Mouse (Mus musculus) left cerebral cortex, adult 18-20 months (tissue): ENCODE data around the gene Rnf214. TPM values are rescaled to one million over a fixed set of nuclear protein-coding genes. Genes with fewer than 3 reads are reported as not detected.

ENCODE experiments used
- DNase-seq, 2 experiments: peaks; one replicate each; pipeline ENCODE4 v3.0.0; 2021 to 2022; ENCODE audit warnings: low spot score in 2 of 2, mixed read lengths in 1 of 2
- long read RNA-seq, 2 experiments: library from polyadenylated mRNA; stranded (forward); transcript quantifications; one replicate each; pipeline ENCODE4 v2.0.0; 2021
- total RNA-seq, 2 experiments: library from RNA; stranded (reverse); gene quantifications; 2 replicates each; pipeline ENCODE4 v1.2.3; 2021

Gene Rnf214
- total RNA-seq = 10 to 100 TPM; 74.5 to 76.5 TPM
- long read RNA-seq, experiment 1, transcript Rnf214-208 (14 exons, 2,847 nt) = minor isoform, 6 of 34 reads
- long read RNA-seq, experiment 1, transcript Rnf214-201 (14 exons, 3,964 nt) = major isoform, 14 of 34 reads
- long read RNA-seq, experiment 1, partial matches to known transcripts = 5 of 34 reads
- long read RNA-seq, experiment 1, other reads (novel, unspliced or antisense) = 8 of 34 reads
- long read RNA-seq, experiment 2, transcript Rnf214-201 (14 exons, 3,964 nt) = major isoform, 14 of 29 reads
- long read RNA-seq, experiment 2, partial matches to known transcripts = 3 of 29 reads
- long read RNA-seq, experiment 2, other reads (novel, unspliced or antisense) = 12 of 29 reads

DNA sequence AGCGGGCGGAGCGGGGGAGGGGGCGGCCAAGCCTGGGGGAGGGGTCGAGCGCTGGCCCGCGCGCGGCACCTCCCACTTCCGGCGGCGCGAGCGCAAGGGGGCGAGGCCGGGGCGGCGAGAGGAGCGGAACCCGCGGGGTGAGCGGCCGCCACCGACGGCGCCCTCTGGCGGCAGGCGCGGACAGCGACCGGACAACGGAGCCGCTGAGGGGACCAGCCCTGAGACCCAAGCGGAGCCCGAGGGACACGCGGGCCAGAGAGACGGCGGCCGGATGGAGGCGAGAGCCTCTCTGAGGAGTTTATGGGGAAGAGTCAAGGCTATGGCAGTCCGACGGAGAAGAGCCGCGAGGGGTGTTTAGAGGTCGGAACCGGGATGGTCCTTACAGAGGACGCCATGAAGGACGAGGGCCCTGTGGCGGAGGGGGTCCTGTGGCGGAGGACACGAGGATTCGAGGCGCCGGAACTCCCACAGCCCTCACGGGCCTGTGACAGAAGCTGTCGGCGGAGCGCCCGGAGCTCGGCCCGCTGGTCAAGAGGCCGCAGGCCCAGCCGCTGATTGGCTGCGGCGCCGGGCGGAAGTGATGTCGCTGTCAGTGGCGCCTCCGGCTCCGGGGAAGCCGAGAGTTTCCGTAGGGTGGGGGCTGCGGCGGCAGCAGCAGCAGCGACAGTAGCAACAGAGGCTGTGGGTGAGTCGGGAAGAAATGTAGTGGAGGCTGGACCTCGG, at the start of gene Rnf214, which contains the start of gene Pcsk7:
Gene Rnf214 (minus strand): TSS at position 557 of the 723 bp plus-strand sequence.
Gene Pcsk7 (plus strand): TSS at position 143 of the 723 bp plus-strand sequence.
- peak; percentile 87 to 94 for DNase-seq

GRCm38 (mm10) chr9:45955107-45955963, 48.6 kb upstream of the Rnf214 start, which contains the start of gene Sidt2:
TSS of gene Sidt2 (minus strand) at chr9:45955258.
- DNase-seq = peak; percentile 87 to 92

DNA sequence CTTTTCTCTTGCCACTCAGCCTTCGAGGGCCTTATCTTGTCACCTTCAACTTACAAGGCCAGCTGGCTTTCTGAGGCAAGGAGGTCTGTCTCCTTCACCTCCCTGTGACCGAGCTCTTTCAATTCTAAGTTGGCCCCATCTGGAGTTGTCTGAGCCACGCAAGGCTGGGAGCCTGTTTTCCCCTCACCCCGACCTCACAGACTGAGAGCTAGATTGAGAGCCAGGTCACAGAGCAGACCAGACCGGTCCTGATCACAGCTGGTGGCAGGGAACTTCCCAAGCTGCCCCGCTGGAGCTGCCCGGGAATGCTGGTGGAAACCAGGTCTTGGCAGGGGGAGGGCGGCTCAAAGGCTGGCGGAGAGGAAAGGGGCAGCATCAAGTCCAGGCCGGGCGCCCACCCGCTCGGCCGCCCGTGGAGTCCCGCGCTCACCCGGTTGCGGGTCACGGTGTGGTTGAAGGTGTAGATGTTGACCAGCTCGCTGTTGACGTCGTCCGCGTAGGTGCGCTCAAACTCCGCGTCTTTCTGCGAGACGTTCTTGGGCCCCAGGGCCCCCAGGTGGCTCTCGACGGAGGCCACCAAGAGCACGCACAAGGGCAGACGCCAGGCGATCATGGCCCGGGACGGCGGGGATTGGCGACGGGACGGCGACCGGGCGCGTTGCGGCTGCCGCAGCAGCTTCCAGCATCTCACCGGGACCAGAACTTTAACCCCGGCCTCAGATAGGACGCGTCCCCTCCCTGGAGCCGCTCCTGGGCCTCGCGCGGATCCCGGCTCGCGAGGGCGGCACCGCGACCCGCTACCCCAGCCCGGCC, 47.8 kb upstream of the Rnf214 start:
- DNase-seq = peak; percentile 32 to 49

DNA sequence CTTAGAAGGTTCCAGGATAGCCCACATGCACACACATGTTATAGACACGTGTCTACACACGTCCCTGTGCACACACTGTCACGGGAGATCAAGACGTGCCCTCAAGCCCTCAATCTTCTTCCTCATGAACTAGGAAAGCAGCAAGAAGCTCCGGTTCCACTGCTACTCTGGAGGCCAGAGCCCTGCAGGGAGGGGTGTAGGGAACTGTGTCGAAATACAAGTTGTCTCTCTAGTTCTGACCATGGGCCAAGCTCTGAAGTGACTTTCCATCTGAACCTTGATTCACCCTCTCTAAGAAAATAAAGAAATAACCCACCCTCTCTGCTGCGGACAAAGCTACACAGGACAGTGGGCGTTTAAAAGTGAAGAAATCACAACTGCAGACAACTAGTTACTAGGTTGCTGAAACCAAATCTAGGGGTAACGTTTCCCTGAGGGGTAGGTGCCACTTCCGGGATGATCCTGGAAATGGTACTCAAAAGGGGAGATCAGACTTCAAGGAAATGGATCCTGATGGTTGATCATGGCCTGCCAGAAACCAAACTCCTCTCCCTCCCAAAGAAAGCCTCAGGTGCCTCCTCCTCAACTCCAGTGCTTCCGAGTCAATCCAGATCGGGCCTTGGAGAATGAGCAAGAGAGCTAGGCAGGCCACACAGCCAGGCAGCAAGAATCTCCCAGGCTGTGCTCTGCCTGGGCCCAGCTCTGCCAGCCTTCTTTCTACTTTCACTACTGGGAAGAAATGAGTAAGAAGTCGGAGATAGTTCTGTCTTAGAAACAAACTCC, 47.0 kb upstream of the Rnf214 start:
- no peak for DNase-seq

DNA sequence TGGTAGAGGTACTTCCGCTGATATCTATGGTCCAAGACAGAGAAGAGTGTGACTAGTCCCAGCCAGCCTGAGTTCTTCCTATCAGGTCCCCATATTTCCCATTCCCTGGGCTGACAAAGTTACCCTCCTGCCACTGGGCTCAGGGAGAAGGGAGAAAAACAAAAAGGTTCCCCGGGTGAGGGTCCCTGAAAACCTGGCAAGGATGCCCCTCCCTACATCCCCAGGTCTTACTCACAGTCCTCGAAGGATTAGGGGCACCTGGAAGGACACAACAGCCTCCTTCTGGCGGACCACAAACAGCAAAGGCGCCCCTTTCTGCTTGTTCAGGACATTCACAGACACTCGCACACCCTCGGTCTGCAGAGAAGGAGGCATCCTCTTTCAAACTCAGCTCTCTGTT, 46.2 kb upstream of the Rnf214 start:
- DNase-seq = no peak

DNA sequence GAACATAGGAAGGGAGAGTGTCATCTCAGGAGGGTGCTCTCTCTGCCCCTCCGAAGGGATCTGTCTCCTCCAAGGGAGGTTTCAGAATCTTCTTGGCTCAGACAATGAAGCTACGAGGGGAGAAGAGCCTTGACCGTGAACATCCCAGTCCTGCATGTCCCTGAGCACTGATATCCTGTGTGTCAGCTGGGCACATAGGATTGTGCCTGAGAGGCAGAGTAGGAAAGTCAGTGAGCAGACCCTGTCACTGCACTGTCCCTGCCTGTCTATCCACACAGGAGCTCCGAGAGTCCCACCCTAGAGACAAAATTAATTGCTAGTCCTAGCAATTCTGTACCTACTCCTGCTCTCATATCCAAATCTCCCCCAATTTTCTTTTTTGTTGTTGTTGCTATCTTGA, 45.3 kb upstream of the Rnf214 start:
- DNase-seq = no peak

DNA sequence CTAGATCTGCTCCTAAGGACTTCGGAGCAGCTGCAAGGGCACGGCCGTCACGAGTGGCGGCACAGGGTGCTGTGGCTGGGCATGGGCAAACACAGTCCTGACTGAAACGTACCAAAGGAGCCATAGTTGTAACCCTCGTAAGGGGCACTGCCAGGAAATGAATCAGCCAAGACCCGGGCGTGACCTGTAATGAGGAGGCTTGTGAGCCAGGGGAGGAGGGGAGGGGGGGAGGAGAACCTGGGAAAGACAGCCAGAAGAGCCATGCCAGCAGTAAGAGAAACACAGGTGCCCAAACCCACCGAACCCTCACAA, 40.1 kb upstream of the Rnf214 start:
- DNase-seq = no peak

- no peak for DNase-seq
Measured at GRCm38 (mm10) chr9:45946182-45946871, 39.6 kb upstream of the Rnf214 start.

- DNase-seq = no peak
Measured at GRCm38 (mm10) chr9:45945721-45946120, 39.0 kb upstream of the Rnf214 start.

GRCm38 (mm10) chr9:45944506-45945400, 38.0 kb upstream of the Rnf214 start:
- no peak for DNase-seq

DNA sequence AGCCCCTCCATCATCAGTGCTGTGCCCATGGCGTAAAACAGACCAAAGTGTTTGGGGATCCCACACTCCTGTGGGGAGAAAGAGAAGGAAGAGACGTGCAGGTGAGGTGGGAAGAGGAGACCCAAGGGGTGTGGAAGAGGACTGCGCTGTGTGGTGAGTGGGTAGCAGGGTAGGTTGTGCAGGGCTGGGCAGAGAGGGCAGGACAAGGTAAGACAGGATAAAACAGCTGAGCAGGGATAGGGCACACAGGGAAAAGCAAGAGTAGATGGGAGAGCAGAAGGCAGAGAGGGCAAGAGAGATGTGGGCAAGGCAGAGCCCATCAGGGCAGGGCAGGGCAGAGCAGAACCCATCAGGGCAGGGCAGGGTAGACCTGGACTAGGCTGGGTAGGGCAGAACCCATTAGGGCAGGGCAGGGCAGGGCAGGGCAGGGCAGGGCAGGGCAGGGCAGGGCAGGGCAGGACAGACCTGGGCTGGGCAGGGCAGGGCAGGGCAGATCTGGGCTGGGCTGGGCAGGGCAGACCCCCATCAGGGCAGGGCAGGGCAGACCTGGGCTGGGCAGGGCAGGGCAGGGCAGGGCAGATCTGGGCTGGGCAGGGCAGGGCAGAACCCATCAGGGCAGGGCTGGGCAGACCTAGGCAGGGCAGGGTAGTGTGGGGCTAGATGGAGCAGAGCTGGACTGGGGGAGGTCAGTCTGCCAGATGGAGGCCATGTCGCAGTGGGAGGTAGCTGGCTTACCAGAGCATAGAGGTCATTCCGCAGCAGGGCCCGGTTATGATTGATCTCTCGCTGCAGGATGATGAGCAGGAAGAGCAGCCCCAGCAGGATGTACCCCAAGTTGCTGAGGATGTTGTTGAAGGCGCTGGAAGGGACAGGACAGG, 37.2 kb upstream of the Rnf214 start:
- no peak for DNase-seq

- DNase-seq = no peak
Measured at GRCm38 (mm10) chr9:45942916-45943315, 36.2 kb upstream of the Rnf214 start.

DNA sequence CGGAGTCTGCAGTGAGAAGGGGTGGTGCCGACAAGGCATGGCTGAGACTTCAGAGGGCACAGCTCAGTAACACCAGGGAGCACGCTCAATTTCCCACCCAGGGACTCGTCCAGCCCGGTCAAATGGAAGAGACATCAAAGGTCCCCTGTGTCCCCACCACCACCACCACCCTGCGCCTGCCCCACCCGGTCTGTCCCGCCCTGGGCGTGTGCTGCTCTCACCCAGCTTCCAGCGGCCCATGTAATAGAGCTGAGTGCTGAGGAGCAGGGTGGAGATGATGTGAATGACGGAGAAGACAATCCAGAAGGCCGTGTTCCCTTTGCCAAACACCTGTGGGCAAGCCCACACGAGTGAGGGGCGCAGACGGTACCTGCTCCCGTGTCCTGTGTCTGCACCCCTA, 35.8 kb upstream of the Rnf214 start:
- DNase-seq = no peak

GRCm38 (mm10) chr9:45941329-45941888, 34.7 kb upstream of the Rnf214 start:
- no peak for DNase-seq

DNA sequence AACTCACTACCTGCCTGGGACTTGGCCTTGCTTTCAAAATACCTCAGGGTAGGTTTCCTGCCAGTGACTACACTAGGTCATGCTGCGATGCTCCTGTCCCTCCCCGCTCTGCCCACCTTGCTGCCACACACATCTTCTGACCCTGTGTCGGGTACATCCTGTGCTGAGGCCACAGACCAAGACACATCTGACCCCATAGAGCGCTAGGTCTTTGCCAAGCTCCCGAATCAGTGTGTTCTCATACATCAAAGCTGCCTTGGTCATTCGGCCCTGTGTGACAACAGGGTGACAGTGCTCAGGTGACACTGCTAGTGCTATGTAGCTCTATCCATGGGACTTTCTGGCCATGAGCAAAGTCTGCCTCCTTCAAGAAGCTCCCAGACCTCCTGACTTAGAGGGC, 33.1 kb upstream of the Rnf214 start:
- no peak for DNase-seq

DNA sequence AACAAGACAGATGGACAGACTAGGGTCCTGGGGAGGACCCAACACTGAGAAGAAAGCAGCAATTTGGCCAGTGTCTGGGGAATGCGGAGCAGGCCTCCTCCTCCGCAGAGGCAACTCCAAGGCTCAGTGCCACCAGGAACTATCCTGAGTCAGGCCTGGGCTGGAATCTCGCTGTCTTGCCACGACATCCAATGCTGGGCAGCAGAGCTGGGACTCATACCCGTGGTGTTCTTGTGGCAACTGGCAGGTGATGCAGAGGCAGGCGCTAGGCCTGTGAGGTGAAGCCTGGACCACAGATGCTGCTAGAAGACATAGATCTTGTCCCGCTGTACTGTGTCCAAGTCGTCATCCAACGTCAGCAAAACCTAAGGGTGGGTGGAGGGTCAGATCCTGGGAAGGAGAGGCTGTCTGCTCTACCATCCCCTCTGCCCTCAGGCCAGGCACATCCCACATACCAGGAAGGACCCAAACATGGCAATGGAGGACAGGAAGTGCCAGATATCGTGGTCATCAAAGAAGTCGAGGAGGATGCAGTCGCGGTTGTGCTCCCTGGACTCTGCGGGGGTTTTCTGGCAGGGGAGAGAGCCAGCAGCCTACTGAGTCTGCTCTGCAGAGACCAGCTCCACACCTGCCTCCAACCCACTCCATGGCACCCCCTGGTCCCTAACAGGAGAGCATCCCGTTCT, 32.4 kb upstream of the Rnf214 start:
- DNase-seq = no peak
